Mouse (Mus musculus): ENCODE results near the gene Malsu1. TPM values are rescaled to one million over a fixed set of nuclear protein-coding genes. Genes with fewer than 3 reads are reported as not detected.

Malsu1 gene
- polyA plus RNA-seq, 1 experiment from 2014 or later, result 68.6 TPM

Other genes with a start within 250 kb of the Malsu1 start
- 56.6 and 66.1 TPM in 2 replicates for gene Tmem176a, start 232.9 kb upstream of the Malsu1 start, polyA plus RNA-seq (2014; fragmentation: Nextera tagmentation; extraction: Ambion mirVana)
- 105 and 118 TPM in 2 replicates for gene Tmem176b, start 232.3 kb upstream of the Malsu1 start, polyA plus RNA-seq (2014; fragmentation: Nextera tagmentation; extraction: Ambion mirVana)
- gene Aoc1, start 200.9 kb upstream of the Malsu1 start, polyA plus RNA-seq (2014; fragmentation: Nextera tagmentation; extraction: Ambion mirVana), result not detected in 2 replicates
- not detected in 2 replicates for gene 1600015I10Rik, start 143.9 kb upstream of the Malsu1 start, polyA plus RNA-seq (2014; fragmentation: Nextera tagmentation; extraction: Ambion mirVana)
- not detected in 2 replicates for gene Doxl2, start 98.8 kb upstream of the Malsu1 start, polyA plus RNA-seq (2014; fragmentation: Nextera tagmentation; extraction: Ambion mirVana)
- gene Svs1, start 86.9 kb upstream of the Malsu1 start, polyA plus RNA-seq (2014; fragmentation: Nextera tagmentation; extraction: Ambion mirVana), result not detected in 2 replicates
- 0.21 and 0.84 TPM in 2 replicates for gene Gpnmb, start 37.2 kb upstream of the Malsu1 start, polyA plus RNA-seq (2014; fragmentation: Nextera tagmentation; extraction: Ambion mirVana)
- 57.8 and 61.5 TPM in 2 replicates for gene Igf2bp3, start 141.2 kb downstream of the Malsu1 start, polyA plus RNA-seq (2014; fragmentation: Nextera tagmentation; extraction: Ambion mirVana)
- 31.2 and 37.1 TPM in 2 replicates for gene Tra2a, start 190.2 kb downstream of the Malsu1 start, polyA plus RNA-seq (2014; fragmentation: Nextera tagmentation; extraction: Ambion mirVana)
- 5.0 and 6.1 TPM in 2 replicates for gene Ccdc126, start 245.5 kb downstream of the Malsu1 start, polyA plus RNA-seq (2014; fragmentation: Nextera tagmentation; extraction: Ambion mirVana)

All from liver, embryonic 11.5 days (tissue).